In the genomic region with DNA sequence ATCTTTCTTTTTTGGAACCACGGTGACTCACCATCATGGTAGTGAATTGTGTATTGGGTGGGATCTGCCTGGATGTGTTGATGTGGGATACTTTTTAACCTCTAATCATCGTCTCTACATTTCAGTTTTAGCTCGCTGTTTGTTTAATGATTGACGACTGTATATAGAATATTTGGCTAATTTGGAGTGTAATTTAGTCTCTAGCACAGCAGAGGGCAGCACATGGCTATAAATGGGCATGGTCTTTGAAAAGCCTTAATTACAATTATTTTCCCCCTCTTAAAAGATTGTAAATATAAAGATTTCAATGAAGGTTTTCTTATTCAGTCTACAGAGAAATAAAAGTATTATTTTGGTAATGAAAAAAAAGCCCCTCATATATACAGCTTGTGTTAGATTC, we compare ENCODE assay signal across 11 mouse cellular contexts. TPM values are rescaled to one million over a fixed set of nuclear protein-coding genes. Genes with fewer than 3 reads are reported as not detected.
DNase-seq lines count a peak whose midpoint lies in the region; ATAC-seq lines count a peak whose summit lies in the region.
"Had no signal": no experiment of that assay in that cellular context is flagged by ENCODE, and none has a peak within 500 bp of the region (broad histone marks: within the 10 kb centered on the region; RNA-seq: fewer than 3 reads in every experiment).

No protein-coding gene starts in this region.

- DNase-seq in heart, postnatal 10 days: peak; percentile 7 to 45
- no peak for DNase-seq in heart, adult 9 months (ENCODE audit: low spot score in 2 of 2)
- peak; percentile 56 for DNase-seq in midbrain, embryonic 14.5 days
- no peak for DNase-seq in midbrain, embryonic 11.5 days (ENCODE audit: low spot score, missing footprints)
- peak; percentile 16 for DNase-seq in R1 (ENCODE audit: low read depth, low spot score)
- peak; percentile 42 for DNase-seq in retina, postnatal 1 day
- DNase-seq in testis, postnatal 14 days (ENCODE audit: low spot score): no peak
- DNase-seq: cerebellum, adult 9-11 months; right cerebral cortex, postnatal 4 days had no signal

- 0 out of 2 replicates have a peak, but pooled peaks cover 6% of the 10 kb centered on the region for H3K36me3 ChIP-seq in midbrain, embryonic 14.5 days (ENCODE audit: control insufficient read depth, insufficient read depth, low read length)
- H3K36me3 ChIP-seq in midbrain, embryonic 11.5 days (ENCODE audit: control insufficient read depth, insufficient read depth, low read length): no peaks in the 10 kb centered on the region

- H3K4me1 ChIP-seq in midbrain, embryonic 14.5 days (ENCODE audit: control insufficient read depth, insufficient read depth, low read length): no peaks in the 10 kb centered on the region
- no peaks in the 10 kb centered on the region for H3K4me1 ChIP-seq in midbrain, embryonic 11.5 days (ENCODE audit: control insufficient read depth, insufficient read depth, low read length)

- H3K27ac ChIP-seq in midbrain, embryonic 14.5 days (replicated peaks; ENCODE audit: low read depth, low read length): no peak overlapping the region
- no peak overlapping the region for H3K27ac ChIP-seq in midbrain, embryonic 11.5 days (ENCODE audit: low read depth, low read length)
- H3K27ac ChIP-seq: macrophage had no signal

- intact Hi-C loops in heart, postnatal 10 days (cut with DNase I): loop anchor here (5.0 to 10.0 kb wide), 2 partner anchors 668 to 1030 kb away; no protein-coding TSS in a partner anchor

- no peaks in the 10 kb centered on the region for H3K27me3 ChIP-seq in midbrain, embryonic 14.5 days (ENCODE audit: control insufficient read depth, insufficient read depth, low read length)
- H3K27me3 ChIP-seq in midbrain, embryonic 11.5 days (ENCODE audit: control insufficient read depth, insufficient read depth, low read length): no peaks in the 10 kb centered on the region

- no peaks in the 10 kb centered on the region for H3K9me3 ChIP-seq in midbrain, embryonic 14.5 days (ENCODE audit: control insufficient read depth, low read length)
- H3K9me3 ChIP-seq in midbrain, embryonic 11.5 days (ENCODE audit: control insufficient read depth, low read length): no peaks in the 10 kb centered on the region

- no peak for ATAC-seq in midbrain, embryonic 14.5 days (ENCODE audit: low FRiP score, low TSS enrichment)
- ATAC-seq in midbrain, embryonic 11.5 days (ENCODE audit: low FRiP score): no peak

- no peak overlapping the region for H3K4me2 ChIP-seq in midbrain, embryonic 14.5 days (ENCODE audit: low read length)
- no peak overlapping the region for H3K4me2 ChIP-seq in midbrain, embryonic 11.5 days

- 61% methylated on average over 4 of the region's 4 CpGs for WGBS in midbrain, embryonic 14.5 days
- 66% methylated on average over 4 of the region's 4 CpGs for WGBS in midbrain, embryonic 11.5 days

- H3K9ac ChIP-seq in midbrain, embryonic 14.5 days (replicated peaks; ENCODE audit: low read length): no peak overlapping the region
- H3K9ac ChIP-seq in midbrain, embryonic 11.5 days (ENCODE audit: low read length): no peak overlapping the region

- no peak overlapping the region for H3K4me3 ChIP-seq in midbrain, embryonic 14.5 days (replicated peaks; ENCODE audit: low read depth, low read length)
- H3K4me3 ChIP-seq in midbrain, embryonic 11.5 days (ENCODE audit: low read depth, low read length): no peak overlapping the region

RNA-seq across cellular contexts. Expression of a gene that starts 24.3 kb away (rescaled TPM):
- total RNA-seq in heart, postnatal 10 days (2021): not detected
- polyA plus RNA-seq in midbrain, embryonic 14.5 days (2014; fragmentation: Nextera tagmentation; extraction: Ambion mirVana): 0.78 and 1.3 TPM in 2 replicates
- polyA plus RNA-seq in midbrain, embryonic 11.5 days (2014; fragmentation: Nextera tagmentation; extraction: Ambion mirVana): 0.62 and 0.72 TPM in 2 replicates
- total RNA-seq: layer of hippocampus, postnatal 25 days had no signal

Comparison
In these comparisons a context has a peak if more than half of its experiments do, and no peak if none do; other contexts are left out.
1. DNase-seq: peak in heart, postnatal 10 days (2 of 2), midbrain, embryonic 14.5 days (single experiment), R1 (single experiment) and retina, postnatal 1 day (single experiment); none in heart, adult 9 months (0 of 2), midbrain, embryonic 11.5 days (single experiment) and testis, postnatal 14 days (single experiment).